Mouse (Mus musculus) hematopoietic stem cell, adult 5-6 weeks (primary cell): Measurements from ENCODE around the gene Wdr5. TPM values are rescaled to one million over a fixed set of nuclear protein-coding genes. Genes with fewer than 3 reads are reported as not detected.

Experiments
- ATAC-seq, 2 experiments: fragments of 125-278 bp in 1 of 2; replicated peaks in 1 of 2; 2 replicates each; pipeline ENCODE4 v1.8.0; 2016 to 2017; ENCODE audit warnings: inconsistent platforms in 2 of 2, mild to moderate bottlenecking in 2 of 2, moderate number of reproducible peaks in 2 of 2, low read depth in 1 of 2, moderate TSS enrichment in 1 of 2; ENCODE audit not compliant: low FRiP score in 2 of 2, poor library complexity in 2 of 2, severe bottlenecking in 2 of 2, insufficient read depth in 1 of 2, low TSS enrichment in 1 of 2
- total RNA-seq: library from RNA; stranded (forward); fragments of 172-1452, 232-1000 nt; gene quantifications from 2 replicates; pipeline ENCODE4 v1.2.3, GENCODE M21; 2017

Wdr5 gene
- total RNA-seq = 75.7 and 78.0 TPM in 2 replicates

- ATAC-seq = peak; percentile 85 to 87
These were observed at the start of gene Wdr5 for GRCm38 (mm10) chr2:27514639-27515328. Gene Wdr5, plus strand, starts transcription at chr2:27515157.

GRCm38 (mm10) chr2:27469292-27469990 lies 45.5 kb upstream of the Wdr5 start:
- ATAC-seq = no peak

GRCm38 (mm10) chr2:27469991-27470355 lies 45.0 kb upstream of the Wdr5 start:
- no peak for ATAC-seq

- no peak for ATAC-seq
These were observed 44.4 kb upstream of the Wdr5 start for GRCm38 (mm10) chr2:27470535-27470934.

GRCm38 (mm10) chr2:27471170-27471584 lies 43.8 kb upstream of the Wdr5 start:
- ATAC-seq = no peak

- ATAC-seq = no peak
These were observed 41.7 kb upstream of the Wdr5 start for GRCm38 (mm10) chr2:27473061-27473765.

GRCm38 (mm10) chr2:27473911-27474310 lies 41.0 kb upstream of the Wdr5 start:
- no peak for ATAC-seq

GRCm38 (mm10) chr2:27474621-27475484 lies 40.1 kb upstream of the Wdr5 start:
- ATAC-seq = no peak

GRCm38 (mm10) chr2:27475495-27476302 lies 39.3 kb upstream of the Wdr5 start:
- ATAC-seq = peak; percentile 70 to 77

GRCm38 (mm10) chr2:27476303-27477192 lies 38.4 kb upstream of the Wdr5 start:
- no peak for ATAC-seq

- ATAC-seq = no peak
These were observed 35.1 kb upstream of the Wdr5 start for GRCm38 (mm10) chr2:27479821-27480220.

- ATAC-seq = no peak
These were observed 34.6 kb upstream of the Wdr5 start for GRCm38 (mm10) chr2:27480367-27480766.

GRCm38 (mm10) chr2:27482265-27482861 lies 32.6 kb upstream of the Wdr5 start:
- ATAC-seq = peak; percentile 13 to 31; a peak in 3 of 4 replicates

GRCm38 (mm10) chr2:27486725-27487124 lies 28.2 kb upstream of the Wdr5 start:
- no peak for ATAC-seq

- peak; percentile 43 to 77; a peak in 2 of 4 replicates for ATAC-seq
These were observed 27.5 kb upstream of the Wdr5 start for GRCm38 (mm10) chr2:27487336-27488049.
